Mouse (Mus musculus): ENCODE data around the gene Ube2q1.
A peak's percentile ranks its signal among the peaks of the same experiment; 100 is the strongest.

The Ube2q1 gene

GRCm38 (mm10) chr3:89821548-89822480, 48.4 kb downstream of the Ube2q1 start:
- no peak for DNase-seq

DNA sequence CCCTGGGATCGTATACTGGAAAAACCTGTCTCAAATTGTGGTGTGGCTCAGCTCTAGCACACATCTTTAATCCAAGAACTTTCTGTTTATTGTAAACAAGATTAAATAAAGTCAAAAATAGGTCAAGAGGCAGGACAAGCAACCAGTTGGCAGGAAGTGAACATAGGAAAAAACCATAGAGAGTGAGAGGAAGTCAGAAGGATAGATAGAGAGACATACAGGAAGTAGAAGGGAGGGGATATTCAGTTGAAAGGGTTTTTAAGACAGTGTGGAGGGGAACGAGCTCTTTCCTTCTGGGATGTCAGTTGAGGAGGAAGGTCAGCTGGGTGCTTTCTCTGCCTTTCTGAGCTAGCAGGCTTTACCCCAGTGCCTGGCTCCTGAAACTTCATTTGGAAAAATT, 50.2 kb downstream of the Ube2q1 start:
- no peak for DNase-seq

DNA sequence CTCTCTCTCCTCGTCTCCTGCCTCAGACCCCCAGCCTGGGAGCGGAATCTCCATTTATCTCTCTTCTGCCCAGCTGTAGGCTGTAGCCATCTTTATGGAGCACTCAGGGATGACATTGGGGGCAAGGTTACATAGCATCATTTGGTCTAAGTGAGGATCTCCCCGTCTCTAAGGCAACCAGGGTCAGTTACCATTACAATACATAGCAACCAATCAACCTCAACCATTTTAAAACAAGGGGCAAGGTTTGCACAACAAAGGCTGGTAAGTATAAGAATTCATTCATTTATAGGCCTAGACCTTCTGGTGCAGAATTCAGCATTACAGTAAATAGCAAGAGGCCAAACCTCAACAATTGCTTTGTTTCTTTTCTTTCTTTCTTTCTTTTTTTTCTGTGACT, 52.9 kb downstream of the Ube2q1 start:
- DNase-seq, result no peak

DNA sequence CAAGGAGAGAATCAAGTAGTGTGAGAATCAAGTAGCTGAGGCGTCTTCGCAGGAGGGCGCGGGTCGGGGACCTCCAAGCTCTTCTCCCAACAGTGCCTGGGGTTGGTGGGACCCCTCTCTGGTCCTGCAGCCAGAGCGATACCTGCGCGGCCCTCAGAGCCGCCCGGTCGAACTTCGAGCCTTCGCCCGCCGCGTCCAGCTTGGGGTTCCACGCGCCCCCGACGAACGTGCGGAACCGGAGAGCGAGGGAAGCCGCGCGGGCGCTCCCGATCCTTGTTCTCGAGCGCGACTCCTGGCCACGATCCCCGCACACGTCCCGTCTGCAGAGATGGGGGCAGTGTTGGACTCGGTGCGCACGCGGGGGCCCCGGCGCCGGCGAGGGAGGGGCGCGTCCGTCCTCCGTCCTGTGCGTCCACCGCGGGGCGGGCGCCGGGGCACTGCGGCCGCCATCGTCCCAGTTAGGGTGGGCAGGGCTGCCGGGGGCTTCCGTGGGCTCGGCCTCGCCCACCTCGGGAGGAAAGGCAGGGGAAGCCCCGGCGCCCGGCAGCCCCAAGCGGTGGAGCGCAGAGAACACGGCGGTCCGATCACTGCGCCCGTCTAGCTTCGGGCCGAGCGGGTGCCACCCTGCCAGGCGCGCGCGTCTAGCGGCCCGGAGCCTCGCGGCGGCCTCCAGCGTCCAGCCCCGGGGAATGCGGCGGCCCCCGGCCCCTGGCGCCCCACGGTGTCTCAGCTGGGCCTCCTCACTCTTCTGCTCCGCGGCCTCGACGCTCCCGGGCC, 57.6 kb downstream of the Ube2q1 start, which contains the start of gene She:
She (plus strand) TSS at position 556 of the 777 bp plus-strand sequence.
- DNase-seq, result peak; percentile 60
